In the genomic region with DNA sequence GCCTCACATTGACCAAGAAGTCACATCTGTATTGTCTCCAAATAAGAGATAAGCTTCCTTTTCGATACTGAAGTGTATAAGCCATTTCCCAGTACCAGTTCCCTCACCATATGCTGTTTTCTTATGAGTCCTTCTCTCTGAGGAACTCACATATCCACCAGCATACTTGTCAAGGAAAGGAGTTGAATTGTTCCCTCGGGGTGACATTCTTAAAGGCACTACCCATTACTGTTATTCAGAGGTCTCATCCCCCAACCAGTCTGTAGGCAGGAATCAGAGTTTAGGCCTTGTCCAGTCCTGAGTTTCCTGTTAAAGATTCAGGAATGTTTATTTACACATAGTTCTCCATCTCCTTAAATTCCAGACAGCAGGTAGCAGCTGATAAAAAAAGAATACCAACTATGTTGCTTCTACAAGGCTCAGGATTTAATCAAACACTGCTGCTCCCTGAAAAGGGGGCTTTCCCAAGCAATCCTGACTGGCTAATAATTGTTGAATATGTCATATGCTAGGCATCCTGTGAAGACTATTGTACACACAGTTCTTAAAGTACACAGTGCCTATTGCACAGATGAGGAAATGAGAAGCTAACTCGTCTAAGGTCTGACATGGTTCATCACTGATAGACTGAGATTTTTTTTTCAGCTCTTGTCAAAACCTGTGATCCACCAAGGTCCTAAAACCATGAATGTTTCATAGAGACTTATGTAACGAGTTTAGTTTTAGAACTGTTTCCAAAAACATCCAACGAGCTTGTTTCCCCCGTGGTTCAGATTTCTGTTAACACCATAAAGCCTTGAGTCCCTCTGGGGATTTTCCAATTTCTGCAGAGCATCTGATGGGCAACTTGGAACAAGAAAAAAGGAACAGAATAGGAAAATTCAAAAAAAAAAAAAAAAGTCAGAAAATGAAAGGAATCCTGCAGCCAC, we compare ENCODE assay signal across 20 mouse cellular contexts. TPM values are rescaled to one million over a fixed set of nuclear protein-coding genes. Genes with fewer than 3 reads are reported as not detected.
A peak's percentile ranks its signal among the peaks of the same experiment; 100 is the strongest.
DNase-seq lines count a peak whose midpoint lies in the region.
"Had no signal": no experiment of that assay in that cellular context is flagged by ENCODE, and none has a peak within 500 bp of the region (broad histone marks: within the 10 kb centered on the region; RNA-seq: fewer than 3 reads in every experiment).

No protein-coding gene starts in this region.

- no peak overlapping the region for H3K4me3 ChIP-seq in heart, embryonic 10.5 days
- H3K4me3 ChIP-seq: embryonic facial prominence, embryonic 10.5 days; limb, embryonic 13.5 days; midbrain, embryonic 12.5 days had no signal

- intact Hi-C loops in heart, postnatal 10 days (cut with DNase I): no loop called here
- intact Hi-C loops in gastrocnemius, postnatal 36 days (cut with DNase I): no loop called here

- H3K27me3 ChIP-seq in heart, embryonic 10.5 days (ENCODE audit: insufficient read depth, poor library complexity, severe bottlenecking): no peaks in the 10 kb centered on the region
- H3K27me3 ChIP-seq: limb, embryonic 13.5 days; midbrain, embryonic 12.5 days had no signal

- DNase-seq in heart, embryonic 10.5 days (ENCODE audit: low spot score): peak; percentile 46
- no peak for DNase-seq in heart, postnatal 10 days
- DNase-seq in lung, postnatal 25 days (ENCODE audit: low spot score): peak; percentile 15
- DNase-seq in lung, postnatal 4 days: no peak
- peak; percentile 33 for DNase-seq in fibroblast of lung, adult 2 months (ENCODE audit: low read depth)
- no peak for DNase-seq in thymus, adult 18-20 months
- no peak for DNase-seq in gastrocnemius, postnatal 36 days
- DNase-seq: adrenal gland, postnatal 25 days; B cell, adult 2 months; cerebellum, adult 2 months; gastrocnemius, postnatal 25 days; heart, postnatal 14 days; kidney, postnatal 4 days; retina, postnatal 1 day; thymus, postnatal 4 days had no signal

- 63% methylated on average over 6 of the region's 6 CpGs for WGBS in heart, embryonic 10.5 days

- peaks cover 3% of the 10 kb centered on the region; the same call in 1 of the 2 replicates for H3K4me1 ChIP-seq in heart, embryonic 10.5 days
- H3K4me1 ChIP-seq: limb, embryonic 13.5 days; midbrain, embryonic 12.5 days had no signal

- H3K9me3 ChIP-seq in heart, embryonic 10.5 days: no peaks in the 10 kb centered on the region
- H3K9me3 ChIP-seq: embryonic facial prominence, embryonic 10.5 days; limb, embryonic 13.5 days; midbrain, embryonic 12.5 days had no signal

- H3K36me3 ChIP-seq in heart, embryonic 10.5 days: no peaks in the 10 kb centered on the region
- H3K36me3 ChIP-seq: embryonic facial prominence, embryonic 10.5 days; limb, embryonic 13.5 days; midbrain, embryonic 12.5 days had no signal

- no peak overlapping the region for H3K27ac ChIP-seq in heart, embryonic 10.5 days
- H3K27ac ChIP-seq: embryonic facial prominence, embryonic 10.5 days; hindbrain, embryonic 14.5 days; limb, embryonic 13.5 days; liver, embryonic 14.5 days; midbrain, embryonic 12.5 days had no signal

RNA-seq across cellular contexts. Expression of gene Tfpi, which starts 52.5 kb away (rescaled TPM):
- 56.5 and 68.8 TPM in 2 replicates for polyA plus RNA-seq in heart, embryonic 10.5 days (2016; fragmentation: Nextera tagmentation; extraction: Ambion mirVana)
- total RNA-seq in heart, postnatal 10 days (2021): 10 to 100 TPM; 62.3 to 67.1 TPM
- 1 to 10 TPM; 2.1 to 2.3 TPM for total RNA-seq in gastrocnemius, postnatal 36 days (2021)

Comparison
In these comparisons a context has a peak if more than half of its experiments do, and no peak if none do; other contexts are left out.
1. DNase-seq: peak in heart, embryonic 10.5 days (single experiment), lung, postnatal 25 days (single experiment) and fibroblast of lung, adult 2 months (single experiment); none in heart, postnatal 10 days (0 of 2), lung, postnatal 4 days (0 of 2), thymus, adult 18-20 months (0 of 2) and gastrocnemius, postnatal 36 days (0 of 2).
2. RNA of gene Tfpi, which starts 52.5 kb away (total RNA-seq): 62.3 to 67.1 TPM in heart, postnatal 10 days; 2.1 to 2.3 TPM in gastrocnemius, postnatal 36 days; every median in the first group is over 10 times any median in the second.